Mouse (Mus musculus) ovary, adult 18-20 months (tissue): ENCODE measurements around the gene Surf6.

Source experiments
- DNase-seq: peaks from one replicate; pipeline ENCODE4 v3.0.0; 2022; ENCODE audit warnings: low spot score, mixed read lengths

The Surf6 gene

GRCm38 (mm10) chr2:26902467-26903220 lies at the start of gene Surf6:
TSS of gene Surf6 (minus strand) at chr2:26902879.
- DNase-seq: peak; percentile 95

- DNase-seq: no peak
Observed at GRCm38 (mm10) chr2:26952193-26952592, 49.5 kb upstream of the Surf6 start.

- no peak for DNase-seq
Observed at GRCm38 (mm10) chr2:26951346-26951905, 48.7 kb upstream of the Surf6 start.

DNA sequence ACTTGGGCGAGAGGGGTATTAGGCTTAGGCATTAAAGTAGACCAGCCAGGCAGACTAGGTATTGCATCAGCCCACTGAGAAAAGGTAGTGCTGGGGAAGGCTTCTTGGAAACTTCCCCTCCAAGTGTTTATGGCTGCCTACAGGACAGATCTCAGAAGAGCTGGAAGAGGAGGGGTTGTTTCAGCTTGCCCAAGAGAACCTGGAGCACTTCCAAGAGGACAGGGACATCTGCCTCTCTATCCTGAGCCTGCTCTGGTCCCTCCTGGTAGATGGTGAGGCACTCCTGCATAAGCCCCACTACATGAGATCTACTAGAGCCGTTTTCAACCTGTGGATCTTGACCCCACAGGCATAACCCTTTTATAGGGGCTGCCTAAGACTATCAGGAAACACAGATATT lies 47.7 kb upstream of the Surf6 start:
- DNase-seq: no peak

GRCm38 (mm10) chr2:26943253-26943652 lies 40.6 kb upstream of the Surf6 start:
- DNase-seq: no peak

DNA sequence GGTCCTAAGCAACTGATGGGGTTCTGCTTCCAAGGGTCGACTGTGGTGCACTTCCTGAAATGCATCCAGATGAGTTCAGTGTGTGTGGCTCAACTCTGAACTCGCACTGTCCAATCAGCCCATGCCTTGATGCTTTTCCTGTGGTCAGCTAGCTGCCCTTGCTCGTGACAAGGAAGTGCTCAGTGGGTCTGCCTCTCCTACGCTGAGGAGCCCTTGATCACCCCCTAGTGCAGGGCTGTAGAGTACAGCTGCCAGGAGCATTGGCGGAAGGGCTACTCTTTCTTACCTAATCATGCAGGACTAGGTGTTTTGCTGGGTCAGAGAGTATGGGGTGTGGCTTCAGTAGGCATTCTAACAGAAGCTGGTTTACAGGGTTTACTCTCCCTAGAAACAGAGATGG lies 38.9 kb upstream of the Surf6 start:
- no peak for DNase-seq

DNA sequence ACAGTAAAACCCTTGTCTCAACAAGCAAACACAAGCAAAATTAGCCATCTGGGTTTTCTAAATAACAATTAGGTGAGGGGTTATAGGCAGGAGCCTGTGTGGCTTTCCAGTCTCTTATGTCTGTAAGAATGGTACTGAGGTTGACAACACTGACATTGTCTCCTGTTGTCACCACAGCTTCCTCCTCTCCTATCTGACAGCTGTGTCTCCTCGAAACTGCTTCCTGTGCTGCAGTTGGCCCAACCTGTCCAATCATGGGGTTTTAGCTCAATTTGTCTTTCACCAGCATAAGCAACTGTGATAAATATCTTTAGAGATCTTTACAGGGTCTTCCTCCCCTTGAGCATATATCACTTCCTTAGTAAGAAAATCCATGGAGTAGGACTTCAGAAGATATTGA lies 33.7 kb upstream of the Surf6 start:
- no peak for DNase-seq

- DNase-seq: no peak
Observed at GRCm38 (mm10) chr2:26935286-26935685, 32.6 kb upstream of the Surf6 start.

- DNase-seq: peak; percentile 94
Observed at GRCm38 (mm10) chr2:26933304-26934055, 30.8 kb upstream of the Surf6 start, which contains the start of the genes Surf4 and Stkld1. TSS of gene Surf4 (minus strand) at chr2:26933928. TSS of gene Stkld1 (plus strand) at chr2:26934047.

DNA sequence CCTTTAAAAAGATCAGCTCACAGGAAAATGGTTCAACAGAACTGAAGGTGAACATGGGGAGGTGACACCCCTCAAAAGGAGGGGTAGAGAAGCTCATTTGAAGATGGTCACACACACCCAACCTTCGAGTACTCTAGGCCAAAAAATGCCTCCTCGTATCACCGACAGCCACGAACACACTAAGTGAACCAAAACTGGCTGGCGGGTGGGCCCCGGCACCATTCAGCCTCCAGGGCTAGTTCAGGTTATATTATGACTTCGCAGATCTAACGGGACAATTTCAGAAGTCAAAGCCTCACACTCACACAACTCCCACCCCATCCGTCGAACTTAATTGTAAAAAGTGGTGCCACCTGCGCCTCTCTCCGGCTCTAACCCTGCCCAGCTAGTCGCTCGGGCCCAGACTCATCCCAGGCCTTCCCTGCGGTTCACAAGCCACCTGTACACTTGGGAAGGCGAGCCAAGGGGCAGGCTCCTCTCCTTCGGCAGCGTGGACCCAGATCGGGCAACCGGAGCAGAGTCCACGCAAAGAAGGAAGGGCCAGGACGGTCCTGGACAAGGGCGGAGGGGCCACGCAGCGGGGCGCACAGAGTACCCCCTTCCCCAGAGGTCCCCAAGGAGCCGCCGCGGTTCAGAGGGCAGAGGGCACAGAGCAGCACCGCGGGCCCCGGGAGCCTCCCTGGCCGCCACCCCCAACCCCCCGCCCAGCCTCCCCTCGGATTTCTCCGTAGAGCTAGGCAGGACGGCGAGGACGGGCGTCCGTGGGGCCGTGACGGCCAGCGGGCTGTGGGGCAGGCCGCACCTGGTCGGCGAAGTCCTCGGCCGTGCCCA lies 30.0 kb upstream of the Surf6 start:
- DNase-seq: no peak

DNA sequence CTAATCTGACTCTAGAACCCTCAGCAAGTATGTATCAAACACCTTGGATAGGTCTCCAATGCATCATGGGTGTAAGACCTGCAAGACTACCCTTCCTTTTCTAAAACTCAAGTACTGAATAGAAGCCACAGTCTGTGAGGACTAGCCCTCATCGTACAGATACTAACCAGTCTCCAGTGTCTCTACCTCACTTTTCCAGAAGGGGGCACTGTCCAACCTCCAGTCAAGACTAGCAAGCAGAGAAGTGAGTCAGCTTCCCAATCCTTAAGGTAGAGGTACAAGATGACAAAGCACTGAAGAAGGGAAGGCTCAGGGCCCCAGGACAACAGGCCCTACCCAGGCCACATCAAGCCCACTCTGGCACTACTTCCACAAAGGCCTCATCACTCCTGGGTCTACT lies 27.7 kb upstream of the Surf6 start:
- DNase-seq: no peak

DNA sequence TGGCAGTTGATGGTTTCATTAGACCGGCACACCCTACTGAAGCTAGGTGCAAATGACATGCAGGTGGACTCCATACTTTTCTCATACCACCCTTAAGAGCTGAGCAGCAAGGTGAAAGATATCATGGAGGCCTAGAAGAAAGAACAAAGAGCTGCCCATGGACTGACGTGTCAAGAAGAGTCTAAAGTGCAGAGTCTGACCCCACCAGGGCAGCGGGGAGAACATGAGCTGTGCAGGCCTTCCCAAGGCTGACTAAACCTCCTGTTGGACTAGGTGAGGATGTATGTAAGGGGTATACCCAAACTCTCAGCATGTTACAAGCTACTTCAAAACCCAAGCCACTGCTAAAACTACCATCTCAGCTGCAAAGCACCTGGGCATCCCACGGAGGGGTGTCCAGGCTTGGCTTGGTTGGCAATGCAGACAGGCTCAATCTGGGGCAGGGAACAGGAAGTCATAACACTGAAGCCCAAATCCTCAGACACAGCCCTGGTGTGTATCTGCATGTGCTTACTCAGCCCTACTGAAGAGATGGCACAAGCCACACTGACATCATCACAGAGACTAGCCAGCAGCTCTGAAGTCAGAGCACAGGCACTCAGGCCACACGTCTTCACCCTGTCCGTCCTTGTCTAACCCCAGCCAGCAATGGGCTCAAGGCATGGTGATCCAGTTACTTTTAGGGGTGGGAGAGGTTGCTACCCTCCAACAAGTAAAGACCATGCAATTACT lies 25.2 kb upstream of the Surf6 start:
- no peak for DNase-seq

GRCm38 (mm10) chr2:26921784-26922183 lies 19.1 kb upstream of the Surf6 start:
- DNase-seq: no peak

- DNase-seq: no peak
Observed at GRCm38 (mm10) chr2:26920190-26920855, 17.6 kb upstream of the Surf6 start.

GRCm38 (mm10) chr2:26919684-26920083 lies 17.0 kb upstream of the Surf6 start:
- no peak for DNase-seq

DNA sequence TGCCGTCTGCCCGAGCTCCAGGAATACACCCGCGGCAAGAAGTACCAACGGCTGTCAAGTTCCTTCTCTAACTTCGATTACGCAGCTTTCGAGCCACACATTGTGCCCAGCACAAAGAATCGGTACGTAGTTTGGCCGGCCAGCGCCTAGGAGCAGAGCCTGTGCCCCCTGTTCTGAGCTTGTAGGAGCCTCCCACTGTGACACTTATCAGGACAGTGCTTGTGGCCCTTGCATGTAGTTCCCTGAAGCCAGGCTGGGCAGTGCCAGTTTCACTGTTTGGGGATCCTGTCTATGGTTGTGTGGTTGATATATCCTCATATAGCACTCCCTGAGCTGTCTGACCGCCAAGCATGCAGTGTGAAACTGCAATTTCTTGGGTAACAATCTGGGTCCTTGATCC lies 14.1 kb upstream of the Surf6 start:
- DNase-seq: no peak

- peak; percentile 67 for DNase-seq
Observed at GRCm38 (mm10) chr2:26915927-26916728, 13.4 kb upstream of the Surf6 start, which contains the start of the genes Surf2 and Surf1. TSS of gene Surf2 (plus strand) at chr2:26916367. TSS of gene Surf1 (minus strand) at chr2:26916530.

DNA sequence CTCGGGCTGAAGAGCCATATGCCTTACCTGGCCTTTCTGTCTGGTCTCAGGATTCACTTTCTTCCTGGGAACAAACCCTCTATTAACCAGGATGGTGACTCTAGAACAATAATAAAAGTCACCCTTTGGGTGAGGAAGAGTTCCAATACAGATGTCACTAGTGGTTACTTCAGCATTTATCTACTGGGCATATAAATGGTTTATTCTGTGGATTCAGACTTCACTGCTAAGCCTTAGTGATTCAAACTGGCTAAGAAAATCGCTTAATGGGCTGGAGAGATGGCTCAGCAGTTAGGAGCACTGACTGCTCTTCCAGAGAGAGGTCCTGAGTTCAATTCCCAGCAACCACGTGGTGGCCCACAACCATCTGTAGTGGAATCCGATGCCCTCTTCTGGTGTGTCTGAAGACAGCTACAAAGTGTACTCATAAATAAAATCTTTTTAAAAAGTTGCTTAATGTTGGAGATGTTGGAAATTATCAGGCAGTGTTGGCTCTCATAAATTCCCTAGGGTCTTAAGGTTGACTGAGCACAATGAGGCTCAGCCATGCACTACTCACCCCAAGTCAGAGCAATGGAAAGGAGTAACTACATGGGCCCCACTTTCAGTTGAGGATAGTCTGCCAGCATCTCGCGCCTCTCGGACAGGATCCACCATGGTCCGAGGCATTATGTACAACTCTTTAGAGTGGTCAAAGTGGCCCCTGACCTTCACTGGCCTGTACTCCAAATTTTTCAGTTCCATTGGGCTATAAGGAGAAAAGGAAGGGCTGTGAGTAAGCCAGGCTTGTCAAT lies 11.7 kb upstream of the Surf6 start:
- DNase-seq: no peak
